Mouse (Mus musculus) spleen, adult 2 months (tissue): ENCODE measurements around the gene Parp6. TPM values are rescaled to one million over a fixed set of nuclear protein-coding genes. Genes with fewer than 3 reads are reported as not detected.

Experiments
- DNase-seq, 2 experiments: peaks; one replicate each; pipeline versions ENCODE4 v3.0.0 to v3.0.0-alpha.2; 2012 to 2021; ENCODE audit warnings: low spot score in 2 of 2, low read depth in 1 of 2
- H3K27ac ChIP-seq: fragments of 200-500 bp; 2 replicates; pipeline ENCODE4 v1.5.1; 2012; ENCODE audit warnings: low read length, inconsistent platforms; ENCODE audit not compliant: insufficient read depth
- H3K27me3 ChIP-seq: fragments of 200-500 bp; 2 replicates; pipeline ENCODE4 v1.6.1; 2012; ENCODE audit warnings: mild to moderate bottlenecking, moderate library complexity, low read length, inconsistent platforms; ENCODE audit not compliant: control insufficient read depth, insufficient read depth
- H3K36me3 ChIP-seq: fragments of 200-500 bp; 2 replicates; pipeline ENCODE4 v1.6.1; 2012; ENCODE audit warnings: mild to moderate bottlenecking, low read length, inconsistent platforms; ENCODE audit not compliant: control insufficient read depth, insufficient read depth
- H3K4me1 ChIP-seq: fragments of 200-500 bp; 2 replicates; pipeline ENCODE4 v1.6.1; 2011; ENCODE audit warnings: inconsistent platforms; ENCODE audit not compliant: control insufficient read depth, insufficient read depth, insufficient read length
- H3K4me3 ChIP-seq: fragments of 200-500 bp; 2 replicates; pipeline ENCODE4 v1.5.1; 2011; ENCODE audit warnings: mild to moderate bottlenecking, inconsistent platforms; ENCODE audit not compliant: insufficient read depth, insufficient read length; ENCODE audit errors: extremely low read depth
- CTCF ChIP-seq: fragments of 200-500 bp; IDR thresholded peaks from 2 replicates; pipeline ENCODE4 v1.5.1; 2011; ENCODE audit warnings: mild to moderate bottlenecking, inconsistent platforms; ENCODE audit not compliant: insufficient read depth, insufficient read length, insufficient replicate concordance; ENCODE audit errors: extremely low read depth
- POLR2A ChIP-seq: fragments of 200-500 bp; IDR thresholded peaks from 2 replicates; pipeline ENCODE4 v1.6.1; 2011; ENCODE audit warnings: low read depth, low read length, inconsistent platforms
- WGBS: fragments of 180-500 bp; shearing (Covaris S2); methylation state at CpG from one replicate; pipeline ENCODE4 v1.1.7; 2018; 5-methylcytosine and 5-hydroxymethylcytosine counted together
- polyA plus RNA-seq: library from polyadenylated mRNA; depleted of rRNA; stranded (reverse); fragments of >200 nt; gene quantifications from 2 replicates; pipeline ENCODE4 v1.2.3, GENCODE M21; 2012

The Parp6 gene
- polyA plus RNA-seq, 1 experiment: 15.6 TPM

DNA sequence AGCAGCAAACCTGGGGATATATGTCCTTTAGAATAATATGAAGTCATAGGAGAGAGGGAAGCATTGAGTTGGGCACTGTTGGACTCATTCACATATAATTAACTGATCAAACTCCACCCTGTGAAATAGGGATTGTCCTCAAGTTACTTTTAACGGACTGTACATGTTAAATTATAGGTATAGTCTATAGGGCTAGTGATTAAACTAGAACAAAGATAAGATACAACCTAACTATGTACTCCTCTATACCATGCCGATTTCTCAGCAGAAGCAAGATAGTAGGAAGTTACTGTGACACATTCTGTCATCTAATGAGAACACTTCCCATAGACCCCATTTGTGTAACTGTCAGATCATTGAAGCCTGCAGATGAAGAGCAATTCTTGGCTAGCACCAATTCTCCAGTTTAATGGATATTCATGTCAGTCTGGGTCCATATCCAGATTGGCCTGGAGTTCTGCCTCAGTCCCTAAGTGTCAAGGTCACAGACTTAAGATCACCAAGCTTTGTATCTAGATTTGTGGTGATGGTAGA is 37.4 kb downstream of the Parp6 start:
- TF ChIP-seq POLR2A (no peak), CTCF (no peak)
- DNase-seq: no peak
- Histone ChIP-seq H3K27me3 (no peaks in the 10 kb centered on the region), H3K36me3 (peaks cover 5% of the 10 kb centered on the region), H3K4me3 (no peak overlapping the region), H3K27ac (no peak overlapping the region), H3K4me1 (peaks cover 10% of the 10 kb centered on the region; the same call in 1 of the 2 replicates)
- WGBS: 79% methylated on average over 2 of the region's 2 CpGs

DNA sequence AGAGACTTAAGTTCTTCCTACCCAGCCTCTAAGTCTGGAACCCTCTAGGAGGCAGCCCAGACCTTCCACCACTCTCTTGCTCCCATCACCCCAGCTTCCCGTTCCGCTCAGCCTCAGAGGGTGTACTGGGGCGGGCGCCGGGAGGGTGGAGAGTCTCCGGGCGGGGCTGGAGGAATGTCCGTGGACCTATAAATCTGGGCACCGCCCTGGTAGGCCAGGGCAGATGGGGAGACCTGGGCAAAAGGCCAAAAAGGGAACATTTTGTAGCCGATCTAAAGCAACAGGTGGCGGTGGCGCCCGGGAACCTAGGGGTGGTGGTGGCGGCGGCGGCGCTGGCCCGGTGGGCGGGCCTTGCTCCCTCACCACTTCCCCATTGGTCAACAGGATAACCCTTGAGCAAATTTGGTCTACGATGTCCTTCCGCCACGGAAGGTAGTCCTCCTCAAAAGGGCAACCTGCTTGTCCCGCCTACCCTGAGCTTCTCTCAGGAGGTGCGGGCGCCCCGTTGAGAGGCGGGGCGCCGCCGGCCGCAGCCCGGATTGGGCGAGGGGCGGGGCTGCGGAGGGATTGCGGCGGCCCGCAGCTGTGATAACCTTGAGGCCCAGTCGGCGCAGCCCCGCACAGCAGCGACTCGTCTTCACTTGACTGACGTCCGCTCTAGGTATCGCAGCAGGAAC is 39.0 kb downstream of the Parp6 start, which contains the start of gene Pkm:
Pkm (plus strand) TSS at position 411 of the 677 bp plus-strand sequence.
- peak; percentile 97 to 100 for DNase-seq
- Histone ChIP-seq H3K4me3 (peak within 1 kb of the TSS; percentile 96), H3K4me1 (peaks cover 12% of the 10 kb centered on the region; the same call in 1 of the 2 replicates), H3K27me3 (no peaks in the 10 kb centered on the region), H3K36me3 (peaks cover 2% of the 10 kb centered on the region; the same call in 1 of the 2 replicates), H3K27ac (peak within 1 kb of the TSS; percentile 93)
- peak; percentile 97 for TF ChIP-seq POLR2A
- TF ChIP-seq CTCF: no peak
- WGBS: under 1% methylated on average over 45 of the region's 46 CpGs

DNA sequence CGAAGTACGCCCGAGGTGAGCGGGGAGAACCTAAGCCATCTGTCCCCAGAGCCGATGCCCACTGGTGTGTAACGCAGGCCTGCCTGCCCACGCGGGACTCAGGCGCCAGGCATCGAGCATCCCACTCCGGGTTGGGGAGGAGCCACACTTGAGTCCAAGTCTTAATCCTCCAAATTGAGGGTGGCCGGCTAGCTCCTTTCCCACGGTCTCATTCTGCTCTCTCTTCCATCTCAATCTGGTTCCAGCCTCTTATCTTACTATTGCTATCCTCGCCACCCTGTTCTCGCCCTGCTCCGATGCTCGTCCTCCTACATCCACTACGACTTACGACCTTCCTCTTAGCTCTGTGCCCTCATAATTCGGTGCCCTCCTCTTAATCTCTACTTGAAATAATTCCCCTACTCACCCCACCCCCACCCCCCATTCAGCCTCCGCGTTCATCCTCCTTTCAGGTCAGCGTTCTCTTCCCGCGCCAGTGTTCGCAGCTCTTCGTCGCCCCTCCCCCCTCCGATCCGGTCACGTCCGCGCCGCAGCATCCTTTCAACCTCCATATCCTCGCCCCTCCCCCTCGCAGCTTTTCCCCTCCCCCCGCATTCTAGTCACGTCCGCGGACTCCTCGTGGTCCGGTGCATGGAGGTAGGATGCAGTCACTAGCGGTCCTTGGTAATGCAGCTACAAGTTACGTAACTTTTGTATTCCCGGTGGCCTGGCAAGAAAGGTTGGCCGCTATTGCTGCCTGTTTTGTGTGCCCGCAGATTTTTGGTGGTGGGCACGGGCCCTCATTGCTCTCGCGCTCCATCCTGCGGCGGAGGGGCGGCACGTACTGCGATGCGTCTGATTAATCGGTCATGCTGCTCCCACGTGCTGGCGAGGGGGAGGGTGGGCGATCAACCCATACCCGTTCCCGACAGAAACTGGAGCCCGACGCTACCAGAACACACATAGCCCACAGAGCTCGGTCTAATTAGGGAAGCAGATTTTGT is 39.8 kb downstream of the Parp6 start:
- Histone ChIP-seq H3K36me3 (no peaks in the 10 kb centered on the region), H3K4me3 (peak overlapping the region; percentile 96), H3K27ac (peak overlapping the region; percentile 89), H3K4me1 (peaks cover 15% of the 10 kb centered on the region; the same call in 1 of the 2 replicates), H3K27me3 (no peaks in the 10 kb centered on the region)
- WGBS: under 1% methylated on average over 65 of the region's 65 CpGs
- DNase-seq: peak; percentile 51 to 68
- TF ChIP-seq CTCF (0 out of 2 replicates have a peak, but pooled peaks have one; percentile 7), POLR2A (no peak)

DNA sequence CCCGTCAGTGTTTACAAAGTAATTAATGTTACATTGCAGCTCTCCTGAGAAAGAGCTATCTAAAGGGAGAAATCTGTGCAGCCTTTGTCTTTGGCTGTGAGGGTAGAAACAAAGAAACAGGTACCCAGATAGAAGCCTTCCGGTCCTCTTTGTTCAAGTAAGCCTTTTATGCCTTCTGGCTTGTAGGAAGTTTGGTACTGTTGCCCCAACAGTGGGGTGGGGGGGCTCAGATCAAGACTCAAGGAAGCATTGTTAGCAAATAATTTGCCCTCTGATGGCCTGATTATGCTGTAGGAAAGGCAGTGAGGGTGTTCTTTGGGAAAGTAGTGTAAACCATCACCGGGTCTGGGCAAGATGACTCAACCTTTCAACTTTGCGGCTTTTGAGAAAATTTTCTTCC is 41.1 kb downstream of the Parp6 start:
- H3K4me3 ChIP-seq: no peak overlapping the region; the same call in 1 of the 2 replicates

DNA sequence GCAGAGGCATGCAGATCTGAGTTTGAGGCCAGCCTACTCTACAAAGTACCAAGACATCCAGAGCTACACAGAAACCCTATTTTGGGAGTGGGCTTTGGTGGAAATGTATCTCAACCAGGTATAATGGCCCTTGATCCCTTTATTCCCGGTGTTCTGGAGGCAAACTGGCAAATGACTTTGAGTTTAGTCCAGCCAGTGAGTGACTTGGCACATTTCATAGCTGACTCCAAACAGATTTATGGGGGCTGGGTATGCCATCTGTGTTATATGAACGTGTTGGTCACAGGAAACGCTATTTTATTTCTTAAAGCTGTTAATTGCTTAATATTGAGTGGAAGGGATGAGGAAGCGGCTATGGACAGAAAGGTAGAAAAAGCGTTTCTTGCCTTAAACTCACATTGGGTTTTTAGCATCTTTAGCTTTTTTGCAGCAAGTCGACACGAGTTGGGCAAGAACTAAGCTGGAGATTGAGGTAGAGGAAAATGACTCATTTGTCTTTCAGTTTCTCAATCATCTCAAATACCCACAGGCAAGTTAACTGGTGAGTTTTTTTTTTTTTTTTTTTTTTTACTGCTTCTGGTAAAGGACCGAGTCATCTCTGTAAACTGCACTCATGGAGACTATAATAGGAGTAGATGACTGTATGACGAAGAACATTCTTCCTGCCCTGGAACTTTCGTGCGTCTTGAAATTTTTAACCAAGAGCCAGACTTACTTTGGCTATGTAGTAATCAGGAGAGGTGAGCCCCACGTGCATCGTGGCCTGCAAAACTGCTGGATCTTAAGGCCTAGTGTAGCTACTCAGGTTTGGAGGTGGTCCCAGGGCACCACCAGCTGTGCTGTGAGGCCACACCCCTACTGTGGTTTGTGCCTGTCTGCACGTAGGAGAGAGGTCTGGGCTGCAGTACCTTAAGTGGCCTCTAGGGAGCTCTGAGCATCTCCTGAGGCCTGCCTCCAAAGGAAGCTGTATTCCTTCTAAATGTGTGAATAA is 42.2 kb downstream of the Parp6 start:
- WGBS: 29% methylated on average over 14 of the region's 14 CpGs
- H3K4me1 ChIP-seq: peaks cover 15% of the 10 kb centered on the region; the same call in 1 of the 2 replicates
- TF ChIP-seq POLR2A (no peak), CTCF (peak; percentile 55; the same call in 1 of the 2 replicates)
- H3K36me3 ChIP-seq: no peaks in the 10 kb centered on the region
- no peak overlapping the region; the same call in 1 of the 2 replicates for H3K4me3 ChIP-seq
- no peaks in the 10 kb centered on the region for H3K27me3 ChIP-seq
- DNase-seq: peak; percentile 72
- H3K27ac ChIP-seq: no peak overlapping the region

More for the DNA sequence above, 41.1 kb downstream of the Parp6 start:
- no peak overlapping the region for H3K27ac ChIP-seq
- 45% methylated on average over 4 of the region's 4 CpGs for WGBS
- no peaks in the 10 kb centered on the region for H3K36me3 ChIP-seq
- H3K27me3 ChIP-seq: no peaks in the 10 kb centered on the region
- peaks cover 15% of the 10 kb centered on the region; the same call in 1 of the 2 replicates for H3K4me1 ChIP-seq
- TF ChIP-seq POLR2A: no peak
- no peak for TF ChIP-seq CTCF
- no peak for DNase-seq
